Mouse (Mus musculus): Measurements from ENCODE around the gene Tdrkh. TPM values are rescaled to one million over a fixed set of nuclear protein-coding genes. Genes with fewer than 3 reads are reported as not detected.

Tdrkh gene
- total and polyA plus RNA-seq, 3 experiments = not detected

- no peak for TF ChIP-seq ELF1 (IDR thresholded peaks at IDR 0.05; ENCODE audit: low read depth, low read length)
- TF ChIP-seq ZNF384 (IDR thresholded peaks at IDR 0.05; ENCODE audit: low read depth, low read length) = no peak
- TF ChIP-seq POLR2A (IDR thresholded peaks at IDR 0.05; ENCODE audit: low read depth, low read length) = no peak
- TF ChIP-seq GABPA (IDR thresholded peaks at IDR 0.05; ENCODE audit: insufficient replicate concordance, low read depth, low read length) = no peak
- no peak for TF ChIP-seq POLR2AphosphoS2 (IDR thresholded peaks at IDR 0.05; ENCODE audit: low read depth, low read length)
- dilution Hi-C loops (cut with MboI; ENCODE audit: extremely low pct_ligation_motif_present, extremely low pct_unique_long_range_greater_than_20kb, low sequenced_read_pairs) = no loop called here
Observed at GRCm38 (mm10) chr3:94402451-94402850, 10.6 kb upstream of the Tdrkh start.

GRCm38 (mm10) chr3:94404366-94405054, 8.6 kb upstream of the Tdrkh start:
- Histone ChIP-seq H3K9me3 (replicated peaks; ENCODE audit: low read length) (no peaks in the 10 kb centered on the region), H3K79me2 (replicated peaks; ENCODE audit: control insufficient read depth, extremely low read depth, insufficient read depth, poor library complexity, severe bottlenecking) (no peaks in the 10 kb centered on the region), H3K27me3 (replicated peaks) (peaks cover 12% of the 10 kb centered on the region), H3K4me3 (replicated peaks in 1 of 3; ENCODE audit: low read depth in 2 of 3, low read length in 2 of 3, poor library complexity in 1 of 3) (no peak overlapping the region), H3K9ac (ENCODE audit: insufficient read depth, low read depth) (no peak overlapping the region), H3K27ac (ENCODE audit: insufficient read depth, low read depth) (no peak overlapping the region), H3K4me1 (ENCODE audit: control insufficient read depth in 1 of 2, insufficient read depth in 2 of 2) (no peaks in the 10 kb centered on the region), H3K4me2 (ENCODE audit: insufficient read depth, low read depth, poor library complexity, severe bottlenecking) (no peak overlapping the region), H3K36me3 (replicated peaks in 1 of 2; ENCODE audit: control insufficient read depth in 1 of 2, insufficient read depth in 1 of 2, low read length in 1 of 2) (no peaks in the 10 kb centered on the region)
- in situ Hi-C loops (cut with MboI; ENCODE audit: low pct_ligation_motif_present, low pct_unique_long_range_greater_than_20kb, low sequenced_read_pairs) (no loop called here), dilution Hi-C loops (cut with MboI; ENCODE audit: extremely low pct_ligation_motif_present, extremely low pct_unique_long_range_greater_than_20kb, low sequenced_read_pairs) (no loop called here)
- DNase-seq (ENCODE audit: extremely low read depth) = no peak
- no peak for TF ChIP-seq BHLHE40 (IDR thresholded peaks at IDR 0.05; ENCODE audit: low read depth, low read length)

More at GRCm38 (mm10) chr3:94402451-94402850, 10.6 kb upstream of the Tdrkh start:
- Histone ChIP-seq H3K36me3 (replicated peaks in 1 of 2; ENCODE audit: control insufficient read depth in 1 of 2, insufficient read depth in 1 of 2, low read length in 1 of 2) (no peaks in the 10 kb centered on the region), H3K27me3 (replicated peaks) (peaks cover 12% of the 10 kb centered on the region), H3K79me2 (replicated peaks; ENCODE audit: control insufficient read depth, extremely low read depth, insufficient read depth, poor library complexity, severe bottlenecking) (no peaks in the 10 kb centered on the region), H3K4me2 (ENCODE audit: insufficient read depth, low read depth, poor library complexity, severe bottlenecking) (no peak overlapping the region), H3K9ac (ENCODE audit: insufficient read depth, low read depth) (no peak overlapping the region), H3K4me1 (ENCODE audit: control insufficient read depth in 1 of 2, insufficient read depth in 2 of 2) (no peaks in the 10 kb centered on the region), H3K4me3 (replicated peaks in 1 of 3; ENCODE audit: low read depth in 2 of 3, low read length in 2 of 3, poor library complexity in 1 of 3) (no peak overlapping the region), H3K9me3 (replicated peaks; ENCODE audit: low read length) (no peaks in the 10 kb centered on the region), H3K27ac (ENCODE audit: insufficient read depth, low read depth) (no peak overlapping the region)
- DNase-seq (ENCODE audit: extremely low read depth) = no peak
- in situ Hi-C loops (cut with MboI; ENCODE audit: low pct_ligation_motif_present, low pct_unique_long_range_greater_than_20kb, low sequenced_read_pairs) = no loop called here

- peaks cover 12% of the 10 kb centered on the region for H3K27me3 ChIP-seq (replicated peaks)
- no peak overlapping the region for H3K4me2 ChIP-seq (ENCODE audit: insufficient read depth, low read depth, poor library complexity, severe bottlenecking)
- dilution Hi-C loops (cut with MboI; ENCODE audit: extremely low pct_ligation_motif_present, extremely low pct_unique_long_range_greater_than_20kb, low sequenced_read_pairs) = no loop called here
- H3K9ac ChIP-seq (ENCODE audit: insufficient read depth, low read depth) = no peak overlapping the region
- no peaks in the 10 kb centered on the region for H3K36me3 ChIP-seq (replicated peaks in 1 of 2; ENCODE audit: control insufficient read depth in 1 of 2, insufficient read depth in 1 of 2, low read length in 1 of 2)
- no peak overlapping the region for H3K4me3 ChIP-seq (replicated peaks in 1 of 3; ENCODE audit: low read depth in 2 of 3, low read length in 2 of 3, poor library complexity in 1 of 3)
- no peaks in the 10 kb centered on the region for H3K79me2 ChIP-seq (replicated peaks; ENCODE audit: control insufficient read depth, extremely low read depth, insufficient read depth, poor library complexity, severe bottlenecking)
- H3K9me3 ChIP-seq (replicated peaks; ENCODE audit: low read length) = no peaks in the 10 kb centered on the region
- in situ Hi-C loops (cut with MboI; ENCODE audit: low pct_ligation_motif_present, low pct_unique_long_range_greater_than_20kb, low sequenced_read_pairs) = no loop called here
- no peaks in the 10 kb centered on the region for H3K4me1 ChIP-seq (ENCODE audit: control insufficient read depth in 1 of 2, insufficient read depth in 2 of 2)
- H3K27ac ChIP-seq (ENCODE audit: insufficient read depth, low read depth) = no peak overlapping the region
- TF ChIP-seq ZNF384 (IDR thresholded peaks at IDR 0.05; ENCODE audit: low read depth, low read length) (no peak), MXI1 (IDR thresholded peaks at IDR 0.05; ENCODE audit: low read depth, low read length) (no peak), MAX (IDR thresholded peaks at IDR 0.05; ENCODE audit: low read length) (no peak), POLR2AphosphoS2 (IDR thresholded peaks at IDR 0.05; ENCODE audit: low read depth, low read length) (no peak), USF2 (conservative IDR thresholded peaks at IDR 0.05; ENCODE audit: low read depth, low read length) (no peak), USF1 (IDR thresholded peaks at IDR 0.05; ENCODE audit: low read depth, low read length) (no peak), CTCF (conservative IDR thresholded peaks at IDR 0.05 in 1 of 2, IDR thresholded peaks at IDR 0.05 in 1 of 2; ENCODE audit: low read depth in 2 of 2, low read length in 2 of 2) (no peak), MAFK (IDR thresholded peaks at IDR 0.05; ENCODE audit: insufficient replicate concordance, low read length) (no peak), MAZ (IDR thresholded peaks at IDR 0.05; ENCODE audit: low read depth, low read length) (no peak), TBP (conservative IDR thresholded peaks at IDR 0.05; ENCODE audit: low read depth, low read length) (no peak), RAD21 (IDR thresholded peaks at IDR 0.05; ENCODE audit: low read depth, low read length) (no peak), NRF1 (IDR thresholded peaks at IDR 0.05; ENCODE audit: low read depth, low read length) (no peak), CHD1 (IDR thresholded peaks at IDR 0.05; ENCODE audit: low read depth, low read length) (no peak), ZC3H11A (IDR thresholded peaks at IDR 0.05; ENCODE audit: low read depth, low read length) (no peak), JUN (IDR thresholded peaks at IDR 0.05; ENCODE audit: insufficient read depth, low read depth, low read length) (no peak)
- no peak for DNase-seq (ENCODE audit: extremely low read depth)
Observed at GRCm38 (mm10) chr3:94405561-94405960, 7.5 kb upstream of the Tdrkh start.
